In the genomic region with DNA sequence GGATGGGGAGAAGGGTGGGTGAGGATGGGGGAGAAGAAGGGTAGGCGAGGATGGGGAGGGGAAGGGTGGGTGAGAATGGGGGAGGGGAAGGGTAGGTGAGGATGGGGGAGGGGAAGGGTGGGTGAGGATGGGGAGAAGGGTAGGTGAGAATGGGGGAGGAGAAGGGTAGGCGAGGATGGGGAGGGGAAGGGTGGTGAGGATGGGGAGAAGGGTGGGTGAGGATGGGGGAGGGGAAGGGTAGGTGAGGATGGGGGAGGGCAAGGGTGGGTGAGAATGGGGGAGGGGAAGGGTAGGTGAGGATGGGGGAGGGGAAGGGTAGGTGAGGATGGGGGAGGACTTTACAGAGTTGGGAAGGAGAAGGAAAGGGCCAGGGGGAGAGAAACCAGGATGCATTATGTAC, we compare ENCODE assay signal across 8 mouse cellular contexts. TPM values are rescaled to one million over a fixed set of nuclear protein-coding genes. Genes with fewer than 3 reads are reported as not detected.
DNase-seq lines count a peak whose midpoint lies in the region; ATAC-seq and TF ChIP-seq lines count a peak whose summit lies in the region.
"Not testable (repeated sequence)": the region's sequence is repeated elsewhere in the genome, so short reads cannot be mapped to it uniquely, and the experiment has no call there.

No protein-coding gene starts in this region.

- not testable (repeated sequence) for TF ChIP-seq RAD21 in CH12.LX (IDR thresholded peaks at IDR 0.05; ENCODE audit: low read depth, low read length)

- not testable (repeated sequence) for H3K4me2 ChIP-seq in CH12.LX (ENCODE audit: insufficient read depth, low read depth, poor library complexity, severe bottlenecking); embryonic facial prominence, embryonic 14.5 days (ENCODE audit: low read depth, low read length); liver, postnatal 0 days (ENCODE audit: low read depth, low read length); midbrain, embryonic 11.5 days

- not testable (repeated sequence) for H3K9ac ChIP-seq in CH12.LX (ENCODE audit: insufficient read depth, low read depth); embryonic facial prominence, embryonic 14.5 days (ENCODE audit: low read depth, low read length); liver, postnatal 0 days (replicated peaks); midbrain, embryonic 11.5 days (ENCODE audit: low read length)

- TF ChIP-seq CTCF in CH12.LX (conservative IDR thresholded peaks at IDR 0.05 in 1 of 2, IDR thresholded peaks at IDR 0.05 in 1 of 2; ENCODE audit: low read depth in 2 of 2, low read length in 2 of 2); liver, postnatal 0 days (IDR thresholded peaks at IDR 0.05; ENCODE audit: low read depth): not testable (repeated sequence)

- not testable (repeated sequence) for H3K27me3 ChIP-seq in CH12.LX (replicated peaks); embryonic facial prominence, embryonic 14.5 days (replicated peaks; ENCODE audit: control insufficient read depth, insufficient read depth, low read length); liver, postnatal 0 days (ENCODE audit: insufficient read depth, low read length); midbrain, embryonic 11.5 days (ENCODE audit: control insufficient read depth, insufficient read depth, low read length)

- dilution Hi-C loops in CH12.LX (cut with MboI; ENCODE audit: extremely low pct_ligation_motif_present, extremely low pct_unique_long_range_greater_than_20kb, low sequenced_read_pairs): not testable (repeated sequence)

- not testable (repeated sequence) for ATAC-seq in embryonic facial prominence, embryonic 14.5 days (ENCODE audit: low read depth); liver, postnatal 0 days; midbrain, embryonic 11.5 days (ENCODE audit: low FRiP score)

- not testable (repeated sequence) for H3K79me2 ChIP-seq in CH12.LX (replicated peaks; ENCODE audit: control insufficient read depth, extremely low read depth, insufficient read depth, poor library complexity, severe bottlenecking)

- DNase-seq in CH12.LX (ENCODE audit: extremely low read depth) (peak; percentile 8), ZHBTc4 (ENCODE audit: low read depth, low spot score) (peak; percentile 58)
- DNase-seq in embryonic facial prominence, embryonic 14.5 days (ENCODE audit: low spot score): peak; percentile 1
- peak; percentile 31 for DNase-seq in induced T-regulatory cell, adult 2 months (ENCODE audit: low read depth)
- peak; percentile 13 for DNase-seq in liver, postnatal 0 days
- DNase-seq in midbrain, embryonic 11.5 days (ENCODE audit: low spot score, missing footprints): peak; percentile 72
- peak; percentile 1 for DNase-seq in retina, embryonic 14.5 days (ENCODE audit: low spot score)
- peak; percentile 1 for DNase-seq in thymus, postnatal 0 days (ENCODE audit: low spot score)

- H3K27ac ChIP-seq in CH12.LX (ENCODE audit: insufficient read depth, low read depth); embryonic facial prominence, embryonic 14.5 days (replicated peaks; ENCODE audit: low read depth, low read length); liver, postnatal 0 days (ENCODE audit: low read depth); midbrain, embryonic 11.5 days (ENCODE audit: low read depth, low read length): not testable (repeated sequence)

- not testable (repeated sequence) for H3K4me1 ChIP-seq in CH12.LX (ENCODE audit: control insufficient read depth in 1 of 2, insufficient read depth in 2 of 2); embryonic facial prominence, embryonic 14.5 days (ENCODE audit: control insufficient read depth, insufficient read depth, low read length); liver, postnatal 0 days (ENCODE audit: insufficient read depth); midbrain, embryonic 11.5 days (ENCODE audit: control insufficient read depth, insufficient read depth, low read length)

- whole genome bisulfite sequencing in embryonic facial prominence, embryonic 14.5 days: 93% methylated on average over 1 of the region's 2 CpGs
- 100% methylated on average over 1 of the region's 2 CpGs for WGBS in liver, postnatal 0 days (ENCODE audit: insufficient replicate concordance)
- 88% methylated on average over 1 of the region's 2 CpGs for WGBS in midbrain, embryonic 11.5 days

- H3K9me3 ChIP-seq in CH12.LX (replicated peaks; ENCODE audit: low read length); embryonic facial prominence, embryonic 14.5 days (ENCODE audit: control insufficient read depth, low read length); liver, postnatal 0 days (ENCODE audit: low read length); midbrain, embryonic 11.5 days (ENCODE audit: control insufficient read depth, low read length): not testable (repeated sequence)

- not testable (repeated sequence) for TF ChIP-seq POLR2A in CH12.LX (IDR thresholded peaks at IDR 0.05; ENCODE audit: low read depth, low read length)

- not testable (repeated sequence) for H3K36me3 ChIP-seq in CH12.LX (replicated peaks in 1 of 2; ENCODE audit: control insufficient read depth in 1 of 2, insufficient read depth in 1 of 2, low read length in 1 of 2); embryonic facial prominence, embryonic 14.5 days (ENCODE audit: control insufficient read depth, insufficient read depth, low read length); liver, postnatal 0 days (replicated peaks; ENCODE audit: insufficient read depth, low read length); midbrain, embryonic 11.5 days (ENCODE audit: control insufficient read depth, insufficient read depth, low read length)

- not testable (repeated sequence) for TF ChIP-seq EP300 in CH12.LX (IDR thresholded peaks at IDR 0.05; ENCODE audit: low read length); liver, postnatal 0 days (IDR thresholded peaks at IDR 0.05; ENCODE audit: low read depth)

- H3K4me3 ChIP-seq in CH12.LX (replicated peaks in 1 of 3; ENCODE audit: low read depth in 2 of 3, low read length in 2 of 3, poor library complexity in 1 of 3); embryonic facial prominence, embryonic 14.5 days (ENCODE audit: low read depth, low read length); liver, postnatal 0 days (ENCODE audit: low read depth, low read length); midbrain, embryonic 11.5 days (ENCODE audit: low read depth, low read length): not testable (repeated sequence)

- in situ Hi-C loops in CH12.LX (cut with MboI; ENCODE audit: low pct_ligation_motif_present, low pct_unique_long_range_greater_than_20kb, low sequenced_read_pairs): not testable (repeated sequence)

RNA-seq across cellular contexts. Expression of gene Dynlt1b, which starts 39.2 kb away (rescaled TPM):
- total RNA-seq in CH12.LX (2012; rRNA removed): 338 and 389 TPM in 2 replicates
- 542 and 607 TPM in 2 replicates for total RNA-seq in CH12.LX (2014; rRNA removed)
- polyA plus RNA-seq in CH12.LX (2012; ENCODE audit: insufficient read length, low read depth): 287 and 371 TPM in 2 replicates
- polyA plus RNA-seq in embryonic facial prominence, embryonic 14.5 days (2014; fragmentation: Nextera tagmentation; extraction: Ambion mirVana): 563 and 584 TPM in 2 replicates
- polyA plus RNA-seq in liver, postnatal 0 days (2015; fragmentation: Nextera tagmentation; extraction: Ambion mirVana): 164 and 165 TPM in 2 replicates
- polyA plus RNA-seq in midbrain, embryonic 11.5 days (2014; fragmentation: Nextera tagmentation; extraction: Ambion mirVana): 673 and 680 TPM in 2 replicates
- polyA plus RNA-seq in thymus, postnatal 0 days (2015; fragmentation: Nextera tagmentation; extraction: Ambion mirVana): 921 and 944 TPM in 2 replicates

Comparison
In these comparisons a context has a peak if more than half of its experiments do, and no peak if none do; other contexts are left out.
1. DNase-seq: peak in every context shown above with its lines; median percentile 72 in midbrain, embryonic 11.5 days; 58 in ZHBTc4; 31 in induced T-regulatory cell, adult 2 months; 13 in liver, postnatal 0 days; 8 in CH12.LX; 1 in embryonic facial prominence, embryonic 14.5 days; 1 in retina, embryonic 14.5 days; 1 in thymus, postnatal 0 days.